Mouse (Mus musculus) frontal cortex, postnatal 25 days (tissue): ENCODE results near the gene Huwe1.

Experiments used
- DNase-seq, 2 experiments: peaks; one replicate each; pipeline ENCODE4 v3.0.0; 2022; ENCODE audit warnings: low spot score in 2 of 2

Gene Huwe1

DNA sequence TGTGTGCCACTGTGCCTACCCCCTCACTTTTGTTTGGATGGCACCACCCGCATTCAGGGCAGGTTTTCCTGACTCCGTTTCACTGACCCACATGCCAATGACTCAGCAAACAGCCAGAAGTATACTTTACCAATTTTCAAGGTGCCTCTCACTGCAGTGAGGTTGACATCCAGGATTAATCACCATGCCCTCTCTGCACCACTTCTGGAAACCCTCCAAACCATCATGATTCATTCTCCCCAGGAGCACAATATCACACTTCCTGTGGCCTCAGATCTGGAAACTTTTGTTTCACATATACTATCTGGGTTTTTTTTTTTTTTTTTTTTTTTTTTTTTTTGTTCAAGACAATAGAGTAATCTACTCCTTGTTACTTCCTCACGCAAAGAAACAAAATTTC is 150.6 kb downstream of the Huwe1 start:
- DNase-seq: no peak
